Comparison of ENCODE assay signal across 7 mouse cellular contexts in the genomic region with DNA sequence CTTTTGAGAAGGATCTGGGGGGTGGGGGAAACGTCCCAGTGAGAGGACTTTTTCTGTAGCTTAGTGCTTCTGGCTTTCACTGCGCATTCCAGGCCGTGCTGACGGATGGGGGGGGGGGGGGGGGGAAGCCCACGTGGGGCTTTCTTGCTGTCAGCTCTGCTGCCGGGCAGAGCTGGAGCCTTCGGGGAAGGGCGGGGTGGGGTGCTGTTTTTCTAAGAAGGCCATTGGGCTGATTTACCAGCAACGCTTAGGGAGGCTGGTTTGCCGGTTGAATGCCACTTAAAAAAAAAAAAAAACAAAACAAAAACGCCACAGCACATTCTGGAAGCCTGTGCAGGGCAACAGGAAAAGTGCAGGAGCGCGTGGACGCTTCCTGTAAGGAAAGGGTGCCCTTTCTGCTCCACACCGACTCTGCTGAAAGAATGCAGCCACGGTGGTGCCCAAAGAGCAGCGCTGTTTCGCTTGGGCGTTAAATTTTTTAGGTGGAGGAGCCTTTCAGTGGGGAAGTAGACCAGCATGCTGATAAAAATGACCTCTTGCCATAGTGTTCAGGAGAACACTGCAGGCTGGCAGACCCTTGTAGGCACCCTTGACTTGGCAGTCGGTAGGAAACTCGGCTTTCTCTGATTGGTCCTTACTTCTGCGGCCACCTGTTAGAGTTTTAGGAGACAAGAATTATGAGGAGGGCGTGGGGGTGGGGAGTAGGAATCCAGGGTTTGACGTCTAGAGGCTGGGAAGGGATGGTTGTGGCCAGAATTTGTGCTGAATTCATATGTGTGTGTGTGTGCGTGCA. TPM values are rescaled to one million over a fixed set of nuclear protein-coding genes. Genes with fewer than 3 reads are reported as not detected.
A peak's percentile ranks its signal among the peaks of the same experiment; 100 is the strongest.
DNase-seq lines count a peak whose midpoint lies in the region; ATAC-seq and TF ChIP-seq lines count a peak whose summit lies in the region.

No protein-coding gene starts in this region.

- no peak overlapping the region for H3K4me3 ChIP-seq in ES-Bruce4 (ENCODE audit: low read depth, low read length)
- H3K4me3 ChIP-seq in forebrain, embryonic 16.5 days (replicated peaks; ENCODE audit: low read length): peak overlapping the region; percentile 65
- H3K4me3 ChIP-seq in lung, postnatal 0 days (ENCODE audit: low read depth, low read length): peak overlapping the region; percentile 83; the same call in 1 of the 2 replicates
- H3K4me3 ChIP-seq in stomach, embryonic 15.5 days (replicated peaks): peak overlapping the region; percentile 66; the same call in 1 of the 2 replicates

- no peaks in the 10 kb centered on the region for H3K4me1 ChIP-seq in ES-Bruce4 (ENCODE audit: control insufficient read depth, insufficient read depth, low read length)
- H3K4me1 ChIP-seq in forebrain, embryonic 16.5 days (replicated peaks; ENCODE audit: control insufficient read depth, insufficient read depth, low read length): peaks cover 45% of the 10 kb centered on the region
- peaks cover 10% of the 10 kb centered on the region; the same call in 1 of the 2 replicates for H3K4me1 ChIP-seq in lung, postnatal 0 days (ENCODE audit: insufficient read depth, low read depth, low read length)
- peaks cover 44% of the 10 kb centered on the region for H3K4me1 ChIP-seq in stomach, embryonic 15.5 days

- no peaks in the 10 kb centered on the region for H3K36me3 ChIP-seq in ES-Bruce4 (ENCODE audit: control insufficient read depth, insufficient read depth, low read length, poor library complexity, severe bottlenecking)
- no peaks in the 10 kb centered on the region for H3K36me3 ChIP-seq in forebrain, embryonic 16.5 days (ENCODE audit: control insufficient read depth, insufficient read depth)
- H3K36me3 ChIP-seq in lung, postnatal 0 days (ENCODE audit: insufficient read depth, low read length): no peaks in the 10 kb centered on the region
- H3K36me3 ChIP-seq in stomach, embryonic 15.5 days: no peaks in the 10 kb centered on the region

- no peak overlapping the region for H3K9ac ChIP-seq in ES-Bruce4 (ENCODE audit: low read depth, poor library complexity, severe bottlenecking)
- H3K9ac ChIP-seq in forebrain, embryonic 16.5 days (replicated peaks; ENCODE audit: low read depth, low read length): no peak overlapping the region
- H3K9ac ChIP-seq in lung, postnatal 0 days (replicated peaks; ENCODE audit: low read depth): no peak overlapping the region
- H3K9ac ChIP-seq in stomach, embryonic 15.5 days: no peak overlapping the region

- peak overlapping the region; percentile 93 for H3K4me2 ChIP-seq in forebrain, embryonic 16.5 days (ENCODE audit: low read length)
- H3K4me2 ChIP-seq in lung, postnatal 0 days (replicated peaks; ENCODE audit: low read depth, low read length): peak overlapping the region; percentile 77
- H3K4me2 ChIP-seq in stomach, embryonic 15.5 days: peak overlapping the region; percentile 99

- H3K27me3 ChIP-seq in ES-Bruce4 (ENCODE audit: control insufficient read depth, insufficient read depth, low read length, poor library complexity, severe bottlenecking): peaks cover 5% of the 10 kb centered on the region; the same call in 1 of the 2 replicates
- H3K27me3 ChIP-seq in forebrain, embryonic 16.5 days (replicated peaks; ENCODE audit: control insufficient read depth, insufficient read depth, low read length): 0 out of 2 replicates have a peak, but pooled peaks cover 2% of the 10 kb centered on the region
- no peaks in the 10 kb centered on the region for H3K27me3 ChIP-seq in lung, postnatal 0 days (replicated peaks; ENCODE audit: insufficient read depth, low read length)
- H3K27me3 ChIP-seq in stomach, embryonic 15.5 days (replicated peaks): no peaks in the 10 kb centered on the region

- no peak overlapping the region for H3K27ac ChIP-seq in ES-Bruce4 (ENCODE audit: insufficient read depth, low read length)
- H3K27ac ChIP-seq in forebrain, embryonic 16.5 days (ENCODE audit: low read length): peak overlapping the region; percentile 97; the same call in 1 of the 2 replicates
- peak overlapping the region; percentile 91 for H3K27ac ChIP-seq in lung, postnatal 0 days (ENCODE audit: low read length)
- peak overlapping the region; percentile 89 for H3K27ac ChIP-seq in stomach, embryonic 15.5 days

- no peak for ATAC-seq in forebrain, embryonic 16.5 days
- ATAC-seq in lung, postnatal 0 days: peak; percentile 9
- 0 out of 2 replicates have a peak, but pooled peaks have one; percentile 1 for ATAC-seq in stomach, embryonic 15.5 days (ENCODE audit: insufficient read depth, low FRiP score, low read depth)

- H3K9me3 ChIP-seq in ES-Bruce4 (replicated peaks; ENCODE audit: control insufficient read depth, insufficient read depth, low read length, poor library complexity, severe bottlenecking): no peaks in the 10 kb centered on the region
- H3K9me3 ChIP-seq in forebrain, embryonic 16.5 days (ENCODE audit: control insufficient read depth, low read length): no peaks in the 10 kb centered on the region
- no peaks in the 10 kb centered on the region for H3K9me3 ChIP-seq in lung, postnatal 0 days (ENCODE audit: low read length)
- H3K9me3 ChIP-seq in stomach, embryonic 15.5 days: no peaks in the 10 kb centered on the region

- TF ChIP-seq EP300 in ES-Bruce4 (IDR thresholded peaks at IDR 0.05; ENCODE audit: insufficient read depth, low read depth, low read length): 0 out of 2 replicates have a peak, but pooled peaks have one; percentile 60
- TF ChIP-seq EP300 in lung, postnatal 0 days (IDR thresholded peaks at IDR 0.05): no peak

- DNase-seq in adipocyte (ENCODE audit: low spot score): peak; percentile 88
- peak; percentile 71 to 87 for DNase-seq in kidney, adult 8-10 months
- peak; percentile 78 for DNase-seq in lung, postnatal 0 days (ENCODE audit: low spot score)
- DNase-seq in thymus, postnatal 14 days: no peak

- TF ChIP-seq CTCF in ES-Bruce4 (IDR thresholded peaks at IDR 0.05; ENCODE audit: low read depth, low read length): no peak
- 0 out of 2 replicates have a peak, but pooled peaks have one; percentile 8 for TF ChIP-seq CTCF in lung, postnatal 0 days (IDR thresholded peaks at IDR 0.05)

- WGBS in forebrain, embryonic 16.5 days: 4% methylated on average over 23 of the region's 25 CpGs
- 5% methylated on average over 25 of the region's 25 CpGs for WGBS in lung, postnatal 0 days
- 6% methylated on average over 25 of the region's 25 CpGs for WGBS in stomach, embryonic 15.5 days

- no peak for TF ChIP-seq POLR2A in ES-Bruce4 (IDR thresholded peaks at IDR 0.05; ENCODE audit: insufficient read depth, low read length)

RNA-seq across cellular contexts. Expression of a gene that starts 3.0 kb away (rescaled TPM):
- polyA plus RNA-seq in ES-Bruce4 (2011; ENCODE audit: insufficient read depth, insufficient read length, low read depth, missing spikeins): 6.4 and 9.6 TPM in 2 replicates
- 119 and 122 TPM in 2 replicates for polyA plus RNA-seq in forebrain, embryonic 16.5 days (2015; fragmentation: Nextera tagmentation; extraction: Ambion mirVana)
- polyA plus RNA-seq in lung, postnatal 0 days (2015; fragmentation: Nextera tagmentation; extraction: Ambion mirVana): 54.7 and 83.4 TPM in 2 replicates
- polyA plus RNA-seq in stomach, embryonic 15.5 days (2015; fragmentation: Nextera tagmentation; extraction: Ambion mirVana): 36.2 and 39.0 TPM in 2 replicates

RNA-seq across cellular contexts. Expression of a gene that starts 55.9 kb away (rescaled TPM):
- polyA plus RNA-seq in ES-Bruce4 (2011; ENCODE audit: insufficient read depth, insufficient read length, low read depth, missing spikeins): 22.9 and 24.6 TPM in 2 replicates
- polyA plus RNA-seq in forebrain, embryonic 16.5 days (2015; fragmentation: Nextera tagmentation; extraction: Ambion mirVana): 20.8 and 24.6 TPM in 2 replicates
- 4.9 and 5.7 TPM in 2 replicates for polyA plus RNA-seq in lung, postnatal 0 days (2015; fragmentation: Nextera tagmentation; extraction: Ambion mirVana)
- 8.4 and 10.2 TPM in 2 replicates for polyA plus RNA-seq in stomach, embryonic 15.5 days (2015; fragmentation: Nextera tagmentation; extraction: Ambion mirVana)
